28 mouse cellular contexts compared by ENCODE assay signal in the genomic region with DNA sequence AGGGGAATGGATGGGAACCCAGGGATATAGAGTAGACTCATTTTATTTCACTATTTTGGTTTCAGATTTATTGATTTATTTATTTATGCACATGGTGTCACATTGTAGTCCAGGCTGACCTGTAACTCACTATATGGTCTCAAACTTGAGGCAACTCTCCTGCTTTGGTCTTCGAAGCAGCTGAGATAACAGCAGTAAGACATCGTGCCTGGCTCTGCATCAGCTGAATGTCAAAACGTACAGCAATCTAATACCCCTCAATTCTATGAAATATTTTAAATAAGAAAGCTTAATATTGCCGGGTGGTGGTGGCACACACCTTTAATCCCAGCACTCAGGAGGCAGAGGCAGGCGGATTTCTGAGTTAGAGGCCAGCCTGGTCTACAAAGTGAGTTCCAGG.
"Had no signal": no experiment of that assay in that cellular context is flagged by ENCODE, and none has a peak within 500 bp of the region (broad histone marks: within the 10 kb centered on the region; RNA-seq: fewer than 3 reads in every experiment).

No protein-coding gene starts in this region.

- H3K4me3 ChIP-seq: left cerebral cortex, adult 2 months; limb, embryonic 10.5 days; limb, embryonic 12.5 days; limb, embryonic 13.5 days; limb, embryonic 15.5 days; liver, embryonic 12.5 days; liver, embryonic 13.5 days; liver, embryonic 15.5 days; lung, embryonic 15.5 days; megakaryocyte, embryonic 14.5 days; midbrain, embryonic 10.5 days; midbrain, embryonic 12.5 days; midbrain, embryonic 13.5 days; midbrain, embryonic 15.5 days had no signal

- ATAC-seq: liver, embryonic 12.5 days; liver, postnatal 0 days; lung, postnatal 0 days; midbrain, embryonic 13.5 days; midbrain, embryonic 15.5 days; midbrain, embryonic 16.5 days had no signal

- H3K27me3 ChIP-seq: limb, embryonic 12.5 days; limb, embryonic 13.5 days; limb, embryonic 15.5 days; liver, embryonic 12.5 days; liver, embryonic 13.5 days; liver, embryonic 15.5 days; lung, embryonic 15.5 days; megakaryocyte, embryonic 14.5 days; midbrain, embryonic 12.5 days; midbrain, embryonic 13.5 days; midbrain, embryonic 15.5 days had no signal

- H3K4me2 ChIP-seq: limb, embryonic 12.5 days; limb, embryonic 13.5 days; limb, embryonic 15.5 days; liver, embryonic 11.5 days; liver, embryonic 12.5 days; liver, embryonic 13.5 days; liver, embryonic 15.5 days; lung, embryonic 14.5 days; lung, embryonic 15.5 days; midbrain, embryonic 11.5 days; midbrain, embryonic 12.5 days; midbrain, embryonic 13.5 days; midbrain, embryonic 15.5 days had no signal

- DNase-seq: left cerebral cortex, postnatal 4 days; liver; liver, embryonic 13.5 days; liver, postnatal 0 days; lung, adult 18-20 months; lung, adult 2 months; lung, embryonic 14.5 days; lung, postnatal 10 days; lung, postnatal 14 days; lung, postnatal 4 days; midbrain, embryonic 14.5 days had no signal
